Mouse (Mus musculus): ENCODE results near the gene Hbs1l.

DNA sequence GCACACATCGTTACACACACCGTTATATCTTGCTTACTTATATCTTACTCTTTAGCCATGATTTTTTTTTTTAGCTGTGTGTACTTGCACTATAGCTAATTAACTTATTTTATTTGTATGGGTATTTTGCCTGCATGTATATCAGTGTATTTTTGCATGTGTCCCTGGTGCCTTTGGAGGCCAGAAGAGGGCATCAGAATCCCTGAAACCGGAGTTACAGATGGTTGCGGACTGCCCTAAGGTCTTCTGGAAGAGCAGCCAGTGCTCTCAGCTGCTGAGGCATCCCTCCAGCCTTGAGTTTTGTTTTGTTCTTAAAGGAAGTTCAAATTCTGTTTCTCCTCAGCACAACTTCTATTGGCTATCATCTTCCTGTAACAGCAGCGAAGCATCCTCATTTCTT is 38.5 kb upstream of the Hbs1l start:
- TF ChIP-seq CTCF (IDR thresholded peaks at IDR 0.05; ENCODE audit: insufficient read depth, low read depth, low read length) (no peak), POLR2A (IDR thresholded peaks at IDR 0.05; ENCODE audit: insufficient read depth, low read depth, low read length) (no peak)
